8 mouse cellular contexts compared by ENCODE assay signal in genomic region chrX:167212707-167213106, GRCm38 (mm10). TPM values are rescaled to one million over a fixed set of nuclear protein-coding genes. Genes with fewer than 3 reads are reported as not detected.
DNase-seq lines count a peak whose midpoint lies in the region; TF ChIP-seq lines count a peak whose summit lies in the region.
"Had no signal": no experiment of that assay in that cellular context is flagged by ENCODE, and none has a peak within 500 bp of the region (broad histone marks: within the 10 kb centered on the region; RNA-seq: fewer than 3 reads in every experiment).

No protein-coding gene starts in this region.

- no peak overlapping the region for H3K4me3 ChIP-seq in small intestine, adult 2 months (ENCODE audit: low read depth, low read length)
- H3K4me3 ChIP-seq: limb, embryonic 15.5 days had no signal

- intact Hi-C loops in heart, postnatal 10 days (cut with DNase I), result loop anchor here (5.0 kb wide), 1 partner anchor 485 kb away; no protein-coding TSS in a partner anchor

- TF ChIP-seq CTCF in small intestine, adult 2 months (IDR thresholded peaks at IDR 0.05; ENCODE audit: extremely low read depth, insufficient read length, insufficient replicate concordance, low read depth, low read length), result 0 out of 2 replicates have a peak, but pooled peaks have one; percentile 13

- DNase-seq in ovary, postnatal 36 days (ENCODE audit: low spot score), result peak; percentile 19
- DNase-seq in ovary, postnatal 10 days (ENCODE audit: low spot score), result no peak
- DNase-seq in embryo, embryonic 9.5 days (ENCODE audit: extremely low spot score), result peak; percentile 12
- peak; percentile 61 to 64 for DNase-seq in heart, postnatal 10 days
- peak; percentile 29 to 52 for DNase-seq in kidney, postnatal 25 days
- DNase-seq in layer of hippocampus, adult 9-11 months, result no peak

- H3K27me3 ChIP-seq in small intestine, adult 2 months (ENCODE audit: control insufficient read depth, insufficient read depth, low read length), result no peaks in the 10 kb centered on the region

- peaks cover 2% of the 10 kb centered on the region for H3K36me3 ChIP-seq in small intestine, adult 2 months (ENCODE audit: control insufficient read depth, insufficient read depth, low read length)
- H3K36me3 ChIP-seq: limb, embryonic 15.5 days had no signal

- H3K27ac ChIP-seq in small intestine, adult 2 months (ENCODE audit: insufficient read depth, low read depth, low read length), result no peak overlapping the region
- H3K27ac ChIP-seq: limb, embryonic 15.5 days had no signal

- WGBS in small intestine, adult 2 months, result 21% methylated on average over 8 of the region's 8 CpGs

- no peak for TF ChIP-seq POLR2A in small intestine, adult 2 months (IDR thresholded peaks at IDR 0.05; ENCODE audit: low read depth, low read length)

- peaks cover 5% of the 10 kb centered on the region; the same call in 1 of the 2 replicates for H3K4me1 ChIP-seq in small intestine, adult 2 months (ENCODE audit: control insufficient read depth, insufficient read depth, insufficient read length, low read length)
- H3K4me1 ChIP-seq: limb, embryonic 15.5 days had no signal

RNA-seq across cellular contexts. Expression of gene Tmsb4x, which starts 3.6 kb away (rescaled TPM):
- total RNA-seq in heart, postnatal 10 days (2021), result 100 to 1,000 TPM; 782 to 828 TPM
- polyA plus RNA-seq in small intestine, adult 2 months (2012; rRNA removed), result 44.6 and 57.7 TPM in 2 replicates

RNA-seq across cellular contexts. Expression of gene Tlr8, which starts 51.4 kb away (rescaled TPM):
- total RNA-seq in heart, postnatal 10 days (2021), result 1 to 10 TPM; 1.1 to 1.2 TPM
- polyA plus RNA-seq in small intestine, adult 2 months (2012; rRNA removed), result 0.05 TPM in 1 of 2 replicates, not detected in the other

Comparison
In these comparisons a context has a peak if more than half of its experiments do, and no peak if none do; other contexts are left out.
1. DNase-seq: peak in ovary, postnatal 36 days (single experiment), embryo, embryonic 9.5 days (single experiment), heart, postnatal 10 days (2 of 2) and kidney, postnatal 25 days (2 of 2); none in ovary, postnatal 10 days (single experiment) and layer of hippocampus, adult 9-11 months (single experiment).